Mouse (Mus musculus): Measurements from ENCODE around the gene Setd6. TPM values are rescaled to one million over a fixed set of nuclear protein-coding genes. Genes with fewer than 3 reads are reported as not detected.

Gene Setd6
- total RNA-seq (2021) = 10 to 100 TPM; 28.9 to 39.7 TPM
- polyA plus RNA-seq (2012; rRNA removed) = 15.3 and 16.3 TPM in 2 replicates
- long read RNA-seq, transcript Setd6-201 (7 exons, 1,707 nt) = major isoform, 24 of 30 reads
- long read RNA-seq, partial matches to known transcripts = 1 of 30 reads
- long read RNA-seq, other reads (novel, unspliced or antisense) = 5 of 30 reads

DNA sequence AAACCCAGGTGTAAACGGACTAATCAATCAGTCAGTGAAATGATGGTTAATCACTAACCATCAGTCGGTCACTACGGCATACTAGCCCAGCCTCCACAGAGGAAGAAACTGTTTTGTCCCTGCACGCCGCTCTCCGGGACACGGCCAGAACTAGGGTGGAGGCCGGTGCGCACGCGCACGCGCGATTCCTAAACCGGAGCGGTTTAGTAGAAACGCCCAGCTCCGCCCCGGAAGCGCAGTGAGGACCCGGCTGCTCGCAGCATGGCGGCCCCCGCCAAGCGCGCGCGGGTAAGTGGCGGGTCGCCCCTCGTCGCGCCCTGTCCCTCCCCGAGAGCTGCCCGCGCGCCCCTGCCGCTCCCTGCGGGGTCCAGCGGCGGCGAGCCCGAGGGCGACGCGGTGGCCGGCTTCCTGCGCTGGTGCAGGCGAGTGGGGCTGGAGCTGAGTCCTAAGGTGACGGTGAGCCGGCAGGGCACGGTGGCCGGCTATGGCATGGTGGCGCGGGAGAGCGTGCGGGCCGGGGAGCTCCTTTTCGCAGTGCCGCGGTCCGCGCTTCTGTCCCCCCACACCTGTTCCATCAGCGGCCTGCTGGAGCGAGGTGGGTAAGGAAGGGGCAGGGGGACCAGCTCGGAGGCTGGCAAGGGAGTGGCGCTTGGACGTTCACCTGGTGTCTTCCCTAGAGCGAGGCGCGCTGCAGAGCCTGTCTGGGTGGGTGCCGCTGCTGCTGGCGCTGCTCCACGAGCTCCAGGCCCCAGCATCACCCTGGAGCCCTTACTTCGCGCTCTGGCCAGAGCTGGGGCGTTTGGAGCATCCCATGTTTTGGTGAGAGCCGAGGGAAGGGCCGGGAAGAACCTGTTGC, at the start of gene Setd6:
TSS of gene Setd6 (plus strand) at position 206 of the 856 bp plus-strand sequence.
- DNase-seq = peak; percentile 94

DNA sequence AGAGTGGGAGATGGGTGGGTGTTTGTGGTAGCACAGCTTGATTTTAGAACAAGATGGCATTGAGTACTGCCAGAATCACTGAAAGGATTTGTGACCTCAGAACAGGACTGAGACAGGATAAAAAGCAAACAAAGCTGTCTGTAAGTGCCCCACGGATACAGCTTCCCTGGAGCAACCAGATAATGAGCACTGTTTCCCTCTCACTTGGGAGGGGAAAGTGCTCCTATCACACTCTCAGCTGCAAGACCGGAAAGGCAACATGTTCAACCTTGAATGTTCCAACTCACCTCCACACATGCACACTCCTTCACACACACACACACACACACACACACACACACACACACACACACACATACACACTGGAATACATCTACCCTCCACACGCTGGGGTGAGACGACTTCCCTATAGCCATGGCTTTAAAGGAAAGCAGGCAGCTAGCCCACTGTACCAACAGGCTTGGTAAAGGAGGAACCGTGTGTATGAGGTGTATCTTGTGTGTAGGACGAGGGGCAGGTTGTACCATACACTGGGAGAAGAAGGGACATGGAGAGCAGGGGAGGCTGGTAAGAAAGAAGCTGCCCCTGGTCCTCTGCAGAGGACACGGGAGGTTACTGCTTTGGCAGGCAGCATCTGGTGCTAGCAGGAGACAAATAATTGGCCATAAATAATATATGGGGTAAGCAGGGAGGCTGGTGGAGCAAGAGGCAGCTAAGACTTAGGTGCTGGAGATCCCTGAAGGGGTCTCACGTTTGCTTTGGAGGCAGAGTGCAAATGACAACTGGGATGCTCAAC, 47.3 kb upstream of the Setd6 start:
- no peak for DNase-seq

DNA sequence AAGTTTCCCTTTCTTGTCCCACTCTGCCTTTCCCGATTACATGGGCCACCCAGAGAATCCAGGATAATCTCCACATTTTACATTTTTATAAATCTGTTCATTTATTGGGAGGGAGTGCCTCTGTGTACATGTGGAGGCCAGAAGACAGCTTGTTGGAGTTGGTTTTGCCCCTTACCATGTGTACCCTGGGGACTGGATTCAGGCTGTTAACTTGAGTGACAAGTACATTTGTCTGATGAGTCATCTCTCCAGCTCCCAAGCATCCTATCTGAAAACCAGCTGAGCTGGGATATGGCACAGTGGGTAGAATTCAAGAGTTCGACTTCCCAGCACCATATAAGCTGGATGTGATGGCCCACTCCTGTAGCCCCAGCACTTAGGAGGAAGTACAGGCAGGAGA, 45.7 kb upstream of the Setd6 start:
- no peak for DNase-seq

DNA sequence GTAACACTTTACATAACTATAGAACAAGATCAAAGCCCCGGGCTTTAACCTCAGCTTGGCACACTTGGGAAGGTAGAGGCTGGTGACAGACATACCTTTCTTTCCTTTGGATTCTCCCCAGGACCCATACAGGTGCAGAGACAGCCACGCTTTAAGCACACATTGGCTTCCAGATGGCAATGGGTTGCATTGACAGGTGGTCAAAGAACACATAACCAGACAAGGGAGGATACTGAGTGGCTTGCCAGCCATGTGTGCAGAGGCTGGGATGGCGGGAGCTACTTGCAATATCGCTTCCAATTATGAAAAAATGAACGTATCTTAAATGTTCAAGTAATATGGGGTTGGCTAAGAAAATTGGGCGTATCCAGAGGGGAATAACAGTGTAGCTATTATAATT, 43.8 kb upstream of the Setd6 start:
- DNase-seq = no peak

DNA sequence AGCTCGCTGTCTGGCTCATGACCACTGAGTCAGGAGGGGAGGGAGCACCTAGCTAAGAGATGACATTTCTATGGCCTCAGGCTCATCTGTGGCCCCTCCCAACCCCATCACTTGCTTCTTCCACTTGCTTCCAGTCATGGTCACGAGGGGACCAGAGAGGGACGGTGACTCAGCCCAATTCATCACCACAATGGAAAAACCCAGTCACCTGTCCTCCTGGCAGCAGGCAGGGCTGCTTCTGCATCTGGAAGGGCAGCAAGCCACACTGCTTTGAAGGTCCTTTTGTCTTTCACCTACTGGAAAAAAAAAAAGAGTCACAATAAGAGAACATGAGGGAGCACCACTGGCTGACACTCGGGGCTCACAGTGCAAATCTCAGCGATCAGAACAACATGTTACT, 42.9 kb upstream of the Setd6 start:
- DNase-seq = peak; percentile 90

DNA sequence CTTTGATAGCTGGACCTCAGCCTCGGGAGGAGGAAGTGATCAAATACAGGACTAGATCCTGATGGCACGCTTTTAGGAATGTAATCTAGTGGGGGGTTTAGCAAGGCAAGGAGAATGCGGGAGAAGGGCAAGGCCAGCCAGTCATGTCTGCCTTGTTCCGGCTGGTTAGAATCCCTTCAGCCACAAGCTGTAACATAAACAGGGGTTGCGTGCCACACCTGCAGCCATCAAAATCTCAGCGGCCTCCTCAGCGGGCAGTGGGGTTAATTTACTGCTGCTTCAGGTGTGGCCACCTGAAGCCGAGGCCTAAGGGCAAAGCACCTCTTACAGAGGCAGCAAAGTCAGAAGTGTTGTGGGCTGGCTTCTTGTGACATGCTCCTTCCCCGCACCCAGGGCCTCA, 39.0 kb upstream of the Setd6 start, which contains the start of gene Ndrg4:
TSS of gene Ndrg4 (plus strand) at position 350 of the 400 bp plus-strand sequence.
- no peak for DNase-seq

DNA sequence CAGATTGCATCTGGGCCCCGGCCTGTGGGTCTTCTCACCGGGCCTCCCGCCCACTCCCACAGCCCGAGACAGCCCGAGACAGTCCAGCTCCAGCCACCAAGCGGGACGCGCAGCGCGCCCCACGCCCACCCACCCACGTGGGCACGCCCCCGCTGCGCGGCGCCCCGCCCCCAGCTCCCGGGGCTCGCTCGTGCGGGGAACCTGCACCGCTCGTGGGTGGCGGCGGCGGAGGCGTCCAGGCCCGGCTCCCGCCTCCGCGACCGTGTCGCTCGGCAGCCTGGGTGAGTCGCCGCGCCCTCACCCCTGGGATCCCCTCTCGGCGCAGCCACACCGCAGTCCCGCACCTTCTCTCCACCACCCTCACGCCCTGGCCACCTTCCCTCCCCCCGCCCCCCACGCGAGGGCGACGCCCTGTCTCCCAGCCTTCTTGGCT, 38.1 kb upstream of the Setd6 start:
- DNase-seq = peak; percentile 31

DNA sequence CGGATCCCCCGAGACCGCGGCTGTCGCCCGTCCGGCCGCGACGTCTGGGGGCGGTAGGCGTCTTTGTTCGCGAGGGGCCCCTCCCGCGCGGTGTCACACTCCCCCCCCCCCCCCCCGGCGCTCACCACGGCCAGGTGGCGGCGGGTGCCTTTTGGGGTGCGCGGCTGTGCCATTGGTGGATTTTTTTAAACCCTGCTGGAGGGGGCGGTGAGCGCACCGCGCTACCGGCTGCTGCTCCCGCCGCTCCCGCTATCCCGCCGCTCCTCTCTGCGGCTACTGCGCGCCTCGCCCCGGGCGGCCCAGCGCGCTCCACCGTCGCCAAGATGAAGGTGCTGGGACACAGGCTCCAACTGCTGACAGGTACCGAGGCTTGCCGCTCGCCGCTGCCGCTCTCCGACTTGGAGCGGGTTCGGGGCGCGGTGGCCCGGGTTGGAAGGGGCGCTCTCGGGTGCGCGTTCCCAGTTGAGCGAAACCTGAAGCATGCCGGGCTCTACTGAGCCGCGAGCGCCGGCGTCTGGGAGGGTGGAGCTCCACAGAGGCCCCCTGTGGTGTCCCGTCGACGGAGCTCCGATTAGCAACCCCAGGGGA, 37.6 kb upstream of the Setd6 start:
- peak; percentile 38 for DNase-seq

DNA sequence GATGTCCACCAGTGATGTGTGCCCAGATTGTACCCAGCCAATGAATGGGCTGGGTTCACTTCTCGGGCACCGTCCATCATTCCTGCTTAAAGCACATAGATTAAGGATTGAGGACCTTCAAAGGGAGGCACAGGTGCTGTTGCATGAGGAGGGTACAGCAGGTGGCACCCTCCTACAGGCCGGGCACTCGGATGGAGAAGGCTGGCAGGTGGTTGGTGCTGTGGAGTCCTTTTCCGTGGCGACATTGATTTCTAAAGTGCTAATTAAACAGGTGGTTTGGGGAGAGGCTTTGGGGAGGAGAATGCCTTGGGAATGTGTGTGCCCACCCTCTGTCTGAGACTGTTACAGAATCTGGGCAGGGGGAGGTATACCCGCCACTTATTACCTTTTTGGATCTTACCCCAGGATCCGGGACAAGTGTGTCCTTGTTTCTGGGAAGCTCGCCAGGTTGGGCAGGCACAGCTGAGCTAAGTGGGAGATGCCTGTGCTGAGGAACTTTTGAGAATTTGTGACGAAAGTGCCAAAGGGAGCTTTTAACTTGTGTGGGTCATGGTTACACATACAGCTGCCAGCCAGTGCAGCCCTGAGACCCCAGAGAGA, 27.5 kb upstream of the Setd6 start:
- peak; percentile 48 for DNase-seq

DNA sequence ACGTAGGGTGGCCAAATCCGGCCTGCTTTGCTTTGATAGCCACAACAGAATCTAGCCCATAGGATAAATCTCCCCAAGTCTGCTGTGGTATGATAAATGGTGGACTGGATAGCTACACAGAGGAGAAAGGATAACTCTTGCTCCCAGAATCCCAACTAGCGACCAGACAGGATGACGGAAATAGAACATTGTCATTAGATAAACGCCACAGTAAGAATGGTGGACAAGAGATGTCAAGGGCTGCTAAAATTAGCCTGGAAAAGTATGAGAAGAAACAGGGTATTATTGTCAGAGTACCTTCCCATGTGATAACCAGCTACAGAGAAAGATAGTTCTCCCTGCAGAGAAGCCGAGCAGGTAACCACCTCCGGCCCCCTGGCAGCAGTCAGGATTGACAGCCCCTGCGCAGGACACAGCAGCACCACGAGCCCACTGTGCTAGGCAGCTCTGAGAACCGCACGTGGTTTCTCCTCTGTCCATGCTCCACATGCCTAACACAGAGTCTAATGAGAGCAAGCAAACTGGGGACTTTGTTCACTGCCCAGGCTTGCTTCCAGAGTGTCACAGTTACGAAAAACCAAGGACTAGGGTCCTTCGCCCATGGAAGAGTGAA, 24.6 kb upstream of the Setd6 start:
- no peak for DNase-seq

DNA sequence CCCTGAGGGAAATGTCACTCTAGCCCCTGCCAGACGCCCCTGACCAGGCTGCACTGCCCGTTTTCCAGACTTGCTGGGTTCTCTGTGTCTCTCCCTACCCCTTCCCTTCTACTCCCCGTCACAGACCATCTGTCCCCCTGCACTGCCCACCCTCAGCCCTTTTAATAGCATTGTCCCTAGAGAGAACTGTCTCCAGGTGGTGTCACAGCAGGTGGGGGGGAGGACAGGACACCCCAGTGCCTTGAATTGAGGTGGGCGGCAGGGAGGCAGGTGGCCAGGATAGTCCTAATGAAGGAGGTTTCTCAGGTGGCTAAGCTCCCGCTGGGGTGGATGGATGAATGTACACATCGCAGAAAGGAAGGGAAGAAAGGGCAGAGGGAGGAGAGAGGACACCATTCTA, 21.1 kb upstream of the Setd6 start:
- no peak for DNase-seq

DNA sequence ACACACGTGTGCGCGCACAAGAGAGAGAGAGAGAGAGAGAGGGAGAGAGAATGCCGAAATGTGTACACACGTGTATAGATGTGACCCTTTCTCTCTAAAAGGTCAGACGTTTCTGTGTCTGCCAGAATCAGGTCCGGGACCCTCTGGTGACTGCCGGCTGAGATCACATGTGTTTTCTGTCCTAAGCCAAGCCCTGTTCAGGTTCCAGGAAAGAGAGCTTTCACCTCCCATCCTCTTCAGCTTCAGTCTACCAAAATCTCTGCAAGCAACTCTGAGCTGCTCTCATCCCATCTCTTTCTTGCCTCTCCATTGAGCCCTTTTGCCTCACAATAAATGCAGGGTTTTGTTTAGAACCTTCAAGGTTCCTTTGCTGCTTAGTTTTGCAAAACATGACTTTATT, 19.0 kb upstream of the Setd6 start:
- no peak for DNase-seq

DNA sequence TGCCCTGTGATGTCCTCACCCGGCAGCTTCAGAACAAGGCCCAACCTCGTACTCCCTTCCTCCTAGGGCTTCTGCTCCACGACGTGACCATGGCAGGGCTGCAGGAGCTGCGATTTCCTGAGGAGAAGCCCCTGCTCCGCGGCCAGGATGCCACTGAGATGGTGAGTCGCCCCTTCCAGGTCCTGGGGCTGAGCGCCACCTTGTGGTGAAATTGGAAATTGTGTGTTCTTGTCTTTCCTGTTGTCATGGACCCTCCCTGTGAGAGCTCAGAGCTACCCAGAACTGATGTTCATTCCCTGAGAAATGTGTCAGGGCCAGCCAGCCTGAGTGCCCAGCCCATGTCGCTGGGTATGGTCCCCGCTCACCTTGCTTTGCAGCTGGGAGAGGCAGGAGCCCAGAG, 18.6 kb upstream of the Setd6 start:
- peak; percentile 74 for DNase-seq

DNA sequence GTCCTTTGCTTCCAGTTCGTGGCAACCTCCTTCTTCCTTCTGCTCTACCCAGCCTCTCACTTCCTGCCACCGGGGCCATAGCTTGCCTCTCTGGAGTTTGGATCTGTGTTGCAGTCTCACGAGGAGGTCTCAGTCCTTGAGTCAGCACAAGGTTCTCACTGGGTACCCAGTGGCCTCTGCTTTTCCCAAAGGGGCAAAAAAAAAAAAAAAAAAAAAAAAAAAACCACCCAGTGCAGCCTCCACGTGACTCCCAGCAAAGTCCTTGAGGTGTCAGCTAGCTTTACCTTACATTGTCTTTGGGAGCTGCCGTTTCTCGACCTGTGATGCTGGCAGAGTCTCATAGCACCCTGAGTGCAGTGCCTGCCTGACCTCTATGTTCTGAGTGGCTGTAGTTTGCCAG, 17.5 kb upstream of the Setd6 start:
- no peak for DNase-seq

DNA sequence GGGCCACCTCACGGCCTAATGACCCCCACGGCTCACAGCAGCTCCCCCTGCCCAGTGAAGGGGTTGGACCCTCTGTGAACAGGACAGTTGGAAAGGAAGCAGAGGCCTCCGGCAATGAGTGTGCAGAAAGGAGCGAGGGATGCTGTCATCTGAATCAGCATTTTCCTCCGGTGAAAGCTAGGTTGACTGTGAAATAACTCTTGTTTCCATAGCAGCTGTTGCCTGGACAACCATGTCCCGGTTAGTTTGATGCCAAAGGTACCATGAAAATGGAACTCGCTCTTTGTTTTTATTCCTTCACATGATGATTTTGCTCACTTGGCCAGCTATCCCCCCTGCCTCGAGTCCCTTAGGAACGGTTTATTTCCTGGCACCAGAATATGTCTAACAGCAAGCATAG, 15.4 kb upstream of the Setd6 start:
- no peak for DNase-seq

DNA sequence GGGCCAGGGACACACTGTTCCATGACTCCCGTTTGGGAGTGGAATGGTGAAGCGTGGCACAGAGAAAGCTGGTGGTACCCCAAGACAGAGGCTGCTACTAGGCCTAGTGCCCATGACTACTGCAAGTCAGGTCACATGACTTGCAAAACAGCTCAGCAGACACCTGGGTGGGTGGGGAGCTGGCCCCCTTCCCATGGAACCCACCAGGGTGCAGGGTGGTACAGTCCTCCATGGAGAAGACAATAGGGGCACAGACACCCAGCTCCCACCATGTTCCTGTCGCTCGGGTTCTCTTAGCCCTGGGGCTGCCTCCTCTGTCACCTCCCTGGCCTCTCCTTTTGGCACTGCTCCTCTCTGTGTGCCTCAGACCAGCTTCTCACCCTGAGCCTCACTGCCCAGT, 13.9 kb upstream of the Setd6 start:
- no peak for DNase-seq

DNA sequence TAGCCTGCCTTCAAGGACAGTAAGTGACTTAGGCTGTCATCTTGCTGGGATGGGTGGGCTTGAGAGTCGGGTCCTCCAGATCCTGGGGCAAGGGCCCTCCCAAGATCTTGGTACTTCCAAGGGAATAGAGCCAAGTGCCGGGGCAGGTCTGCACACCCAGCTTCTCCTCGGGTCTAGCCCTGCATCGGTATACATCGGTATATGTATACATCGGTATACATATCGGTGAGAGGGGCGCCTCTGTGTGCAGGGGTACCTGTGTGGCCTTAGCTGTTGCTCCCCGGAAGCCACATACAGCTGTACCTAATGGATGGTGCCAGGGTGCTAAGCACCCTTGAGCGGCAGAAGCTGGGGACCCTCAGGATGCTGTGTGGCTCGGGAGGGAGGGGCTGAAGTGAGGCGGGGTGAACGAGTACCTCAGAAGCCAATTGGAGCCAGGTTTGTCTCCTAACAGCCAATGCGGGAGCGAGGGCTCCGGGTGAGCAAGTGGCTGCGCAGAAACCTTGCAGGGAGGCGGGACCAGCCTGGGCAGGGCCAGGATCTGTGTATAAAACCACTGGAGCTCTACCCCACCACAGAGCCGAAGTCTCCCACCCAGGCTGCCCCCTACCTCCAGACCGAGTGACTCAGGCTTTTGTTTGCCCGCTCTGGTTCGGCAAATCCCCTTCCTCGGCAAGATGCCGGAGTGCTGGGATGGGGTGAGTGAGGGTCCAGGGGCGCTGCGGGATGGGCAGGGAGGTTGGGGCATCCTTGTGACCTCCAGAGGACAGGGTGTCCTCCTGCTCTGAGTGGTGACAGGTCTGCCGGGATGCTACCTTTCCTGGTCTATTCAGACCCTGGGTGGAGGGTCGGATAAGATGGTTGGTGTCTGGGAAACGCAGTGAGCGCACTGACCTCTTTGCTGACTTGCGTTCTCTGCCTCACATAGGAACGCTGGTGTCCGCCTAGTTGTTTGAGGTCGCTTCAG, 12.9 kb upstream of the Setd6 start:
- peak; percentile 82 for DNase-seq

DNA sequence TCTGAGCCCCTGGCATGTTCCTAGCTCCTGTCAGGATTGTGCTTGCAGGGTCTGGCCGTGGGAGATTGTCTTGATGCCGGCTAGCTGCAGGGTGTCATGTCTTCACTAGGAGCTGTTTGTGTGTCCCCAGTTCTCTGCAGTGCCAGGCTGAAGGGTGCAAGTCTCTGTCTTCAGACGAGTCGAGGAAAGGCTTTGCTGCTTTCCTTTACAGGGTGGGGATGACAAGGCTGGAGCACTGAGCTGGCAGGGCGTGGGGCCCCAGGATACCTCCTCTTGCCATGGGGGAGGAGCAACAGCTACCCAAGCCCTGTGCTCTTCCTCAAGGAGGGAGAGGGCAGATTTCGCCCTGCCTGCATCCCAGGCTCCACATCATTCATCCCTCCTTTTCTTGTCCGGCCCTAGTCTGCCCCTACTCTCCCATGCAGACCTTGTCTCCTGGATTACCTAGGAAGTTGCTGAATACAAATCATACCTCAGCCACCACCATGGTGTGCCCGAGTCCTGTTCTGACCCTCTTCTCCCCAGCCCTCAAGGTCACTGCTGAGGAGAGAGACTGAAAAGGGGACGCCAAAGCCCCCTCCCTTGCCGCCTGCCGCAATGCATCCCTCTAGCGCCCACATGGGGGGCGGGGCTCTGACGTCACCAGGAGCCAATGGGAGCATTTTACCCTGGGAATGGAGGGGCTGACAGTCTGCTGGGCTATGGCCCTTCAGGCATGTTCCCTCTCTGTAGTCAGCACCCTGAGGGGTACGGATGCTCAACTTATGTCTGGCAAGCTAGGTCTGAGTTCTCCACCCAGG, 12.0 kb upstream of the Setd6 start:
- DNase-seq = no peak

DNA sequence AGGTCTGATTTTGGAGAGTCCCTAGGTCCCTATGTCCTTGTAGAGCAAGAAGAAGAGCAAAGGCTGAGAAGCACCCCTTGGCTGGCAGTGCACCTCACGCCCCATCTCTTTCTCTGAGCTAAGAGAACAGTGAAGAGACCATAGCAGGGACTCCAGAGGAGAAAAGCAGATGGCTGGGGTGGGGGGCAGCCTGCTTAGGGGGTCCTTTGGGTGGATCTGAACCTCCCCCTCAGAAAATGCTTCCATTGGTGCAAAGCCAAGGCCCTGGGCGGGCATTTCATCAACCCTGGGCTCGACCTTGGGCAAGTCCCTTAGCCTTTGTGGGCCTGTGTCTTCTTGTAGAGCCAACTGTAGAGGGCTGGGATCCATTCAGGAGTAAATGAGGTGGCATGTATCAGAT, 11.1 kb upstream of the Setd6 start:
- no peak for DNase-seq

DNA sequence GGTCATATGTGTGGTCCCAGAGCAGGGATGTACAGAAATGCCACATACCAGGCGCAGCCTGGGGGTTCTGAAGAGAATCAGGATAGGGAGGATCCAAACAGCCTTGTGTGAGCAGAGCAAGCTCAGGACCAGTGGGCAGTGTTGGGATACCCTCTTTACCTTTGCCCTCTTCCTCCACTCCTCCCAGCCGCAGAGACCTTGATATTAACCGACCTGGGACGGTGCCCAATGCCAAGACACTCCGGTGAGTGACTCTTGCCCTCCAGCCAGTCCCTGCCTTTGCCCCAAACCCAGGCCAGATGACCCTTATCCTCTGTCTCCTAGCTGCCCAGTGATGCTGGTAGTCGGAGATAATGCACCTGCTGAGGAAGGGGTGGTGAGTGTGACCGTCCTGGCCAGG, 6.1 kb upstream of the Setd6 start:
- DNase-seq = no peak

Data from adrenal gland, adult 2 months (tissue).